Mouse (Mus musculus) ES-E14 (cell line): ENCODE measurements around the gene Tmem266. TPM values are rescaled to one million over a fixed set of nuclear protein-coding genes. Genes with fewer than 3 reads are reported as not detected.

Experiments used
- DNase-seq: peaks from one replicate; pipeline ENCODE4 v3.0.0-alpha.2; 2013; ENCODE audit warnings: low read depth, low spot score
- H3K27ac ChIP-seq: 2 replicates; pipeline ENCODE4 v1.5.1; 2012; ENCODE audit warnings: low read depth, mild to moderate bottlenecking, low read length, moderate library complexity, mixed read lengths; ENCODE audit not compliant: poor library complexity, insufficient read depth, severe bottlenecking
- H3K36me3 ChIP-seq: 2 replicates; pipeline ENCODE4 v1.6.1; 2012; ENCODE audit warnings: mild to moderate bottlenecking, low read length, moderate library complexity, mixed read lengths; ENCODE audit not compliant: control insufficient read depth, poor library complexity, insufficient read depth, severe bottlenecking
- H3K4me1 ChIP-seq, 2 experiments: fragments of 150-350 bp in 1 of 2; sonication (generic) in 1 of 2; 2 replicates each; pipeline ENCODE4 v1.6.1; 2012; ENCODE audit warnings: low read length in 2 of 2, mild to moderate bottlenecking in 1 of 2, mixed read lengths in 1 of 2; ENCODE audit not compliant: control insufficient read depth in 2 of 2, insufficient read depth in 2 of 2, poor library complexity in 1 of 2
- H3K4me3 ChIP-seq, 2 experiments: fragments of 150-350 bp in 1 of 2; sonication (generic) in 1 of 2; 2 replicates each; pipeline ENCODE4 v1.5.1; 2012; ENCODE audit warnings: low read length in 2 of 2, low read depth in 1 of 2, mild to moderate bottlenecking in 1 of 2, mixed read lengths in 1 of 2; ENCODE audit not compliant: insufficient read depth in 1 of 2, poor library complexity in 1 of 2, severe bottlenecking in 1 of 2
- H3K9ac ChIP-seq: 2 replicates; pipeline ENCODE4 v1.6.1; 2012; ENCODE audit warnings: low read depth, mild to moderate bottlenecking, low read length, mixed read lengths; ENCODE audit not compliant: poor library complexity, insufficient read depth, severe bottlenecking
- H3K9me3 ChIP-seq: fragments of 150-350 bp; sonication (generic); 2 replicates; pipeline ENCODE4 v1.6.1; 2012; ENCODE audit warnings: low read depth, mild to moderate bottlenecking, low read length; ENCODE audit not compliant: control insufficient read depth, insufficient read depth
- CHD2 ChIP-seq: IDR thresholded peaks from 2 replicates; pipeline ENCODE4 v1.6.1; 2014; ENCODE audit warnings: mild to moderate bottlenecking, low read depth, low read length, inconsistent platforms
- HCFC1 ChIP-seq: IDR thresholded peaks from 2 replicates; pipeline ENCODE4 v1.6.1; 2012; ENCODE audit warnings: low read length, inconsistent platforms, borderline replicate concordance; ENCODE audit not compliant: insufficient read depth
- MAFK ChIP-seq: IDR thresholded peaks from 2 replicates; pipeline ENCODE4 v1.6.1; 2014; ENCODE audit warnings: mild to moderate bottlenecking, low read depth, low read length, inconsistent platforms; ENCODE audit not compliant: insufficient read depth
- ZC3H11A ChIP-seq: IDR thresholded peaks from 2 replicates; pipeline ENCODE4 v1.6.1; 2012; ENCODE audit warnings: low read depth, mild to moderate bottlenecking, inconsistent platforms, low read length, borderline replicate concordance
- ZNF384 ChIP-seq: IDR thresholded peaks from 2 replicates; pipeline ENCODE4 v1.6.1; 2012; ENCODE audit warnings: low read depth, low read length, inconsistent platforms
- in situ Hi-C, 2 experiments: fragments of 600-800 bp; cut with MboI; formaldehyde crosslinking; loops; one replicate each; pipeline ENCODE4 v1.15.1; 2025; ENCODE audit warnings: low sequenced_read_pairs in 2 of 2, inconsistent platforms in 1 of 2; ENCODE audit not compliant: unreplicated experiment in 2 of 2
- total RNA-seq: library from RNA; depleted of rRNA; stranded (reverse); fragments of 300-350 nt; gene quantifications from 2 replicates; pipeline ENCODE4 v1.2.3, GENCODE M21; 2012

The Tmem266 gene
- total RNA-seq, 1 experiment = 0.85 TPM

- Histone ChIP-seq H3K27ac (no peak overlapping the region), H3K36me3 (no peaks in the 10 kb centered on the region), H3K4me3 (no peak overlapping the region), H3K9ac (no peak overlapping the region), H3K4me1 (0 out of 4 replicates have a peak, but pooled peaks cover 0 to 2% of the 10 kb centered on the region in 2 experiments), H3K9me3 (no peaks in the 10 kb centered on the region)
- no peak for TF ChIP-seq MAFK
- no peak for TF ChIP-seq ZC3H11A
- no peak for TF ChIP-seq ZNF384
- no peak for TF ChIP-seq HCFC1
- TF ChIP-seq CHD2 = no peak
- in situ Hi-C loops = no loop called here
- no peak for DNase-seq
Measured at GRCm38 (mm10) chr9:55387862-55388505, 61.3 kb downstream of the Tmem266 start.

GRCm38 (mm10) chr9:55391909-55392658 lies 65.4 kb downstream of the Tmem266 start:
- Histone ChIP-seq H3K9me3 (no peaks in the 10 kb centered on the region), H3K4me3 (no peak overlapping the region), H3K27ac (no peak overlapping the region), H3K9ac (no peak overlapping the region), H3K4me1 (0 out of 4 replicates have a peak, but pooled peaks cover 0 to 2% of the 10 kb centered on the region in 2 experiments), H3K36me3 (no peaks in the 10 kb centered on the region)
- no peak for TF ChIP-seq ZNF384
- peak; percentile 32; the same call in 1 of the 2 replicates for TF ChIP-seq ZC3H11A
- in situ Hi-C loops = no loop called here
- DNase-seq = peak; percentile 74

- H3K9ac ChIP-seq = no peak overlapping the region
- in situ Hi-C loops = no loop called here
- no peak overlapping the region for H3K27ac ChIP-seq
- TF ChIP-seq HCFC1 (no peak), ZC3H11A (no peak), MAFK (no peak), CHD2 (no peak), ZNF384 (no peak)
- no peaks in the 10 kb centered on the region for H3K9me3 ChIP-seq
- H3K4me1 ChIP-seq = 0 out of 4 replicates have a peak, but pooled peaks cover 0 to 2% of the 10 kb centered on the region in 2 experiments
- DNase-seq = no peak
- H3K4me3 ChIP-seq = no peak overlapping the region
- H3K36me3 ChIP-seq = no peaks in the 10 kb centered on the region
Measured at GRCm38 (mm10) chr9:55395650-55396049, 68.9 kb downstream of the Tmem266 start.

- Histone ChIP-seq H3K9me3 (no peaks in the 10 kb centered on the region), H3K9ac (no peak overlapping the region), H3K36me3 (no peaks in the 10 kb centered on the region), H3K4me1 (no peaks in the 10 kb centered on the region), H3K27ac (no peak overlapping the region), H3K4me3 (no peak overlapping the region)
- in situ Hi-C loops = no loop called here
- DNase-seq = no peak
- no peak for TF ChIP-seq ZNF384
- no peak for TF ChIP-seq MAFK
- TF ChIP-seq HCFC1 = no peak
- TF ChIP-seq ZC3H11A = no peak
- no peak for TF ChIP-seq CHD2
Measured at GRCm38 (mm10) chr9:55398985-55399554, 72.4 kb downstream of the Tmem266 start.
